Mouse (Mus musculus) embryonic facial prominence, embryonic 12.5 days (tissue): ENCODE data around the gene Llgl2. TPM values are rescaled to one million over a fixed set of nuclear protein-coding genes. Genes with fewer than 3 reads are reported as not detected.

Experiments used
- ATAC-seq: fragments of 200-750 bp; cut with Nextera tagmentation; 2 replicates; pipeline ENCODE4 v1.8.0; 2017; ENCODE audit not compliant: insufficient number of reproducible peaks, insufficient read depth, low FRiP score, low TSS enrichment
- H3K27ac ChIP-seq: fragments of 300-500 bp; sonication (generic); 2 replicates; pipeline ENCODE4 v1.5.1; 2016; ENCODE audit warnings: mild to moderate bottlenecking
- H3K27me3 ChIP-seq: fragments of 300-500 bp; sonication (generic); 2 replicates; pipeline ENCODE4 v1.6.1; 2016; ENCODE audit warnings: mild to moderate bottlenecking, moderate library complexity
- H3K36me3 ChIP-seq: fragments of 300-500 bp; sonication (generic); 2 replicates; pipeline ENCODE4 v1.6.1; 2016; ENCODE audit warnings: mild to moderate bottlenecking
- H3K4me1 ChIP-seq: fragments of 300-500 bp; sonication (generic); 2 replicates; pipeline ENCODE4 v1.6.1; 2016
- H3K4me2 ChIP-seq: fragments of 300-500 bp; sonication (generic); replicated peaks from 2 replicates; pipeline ENCODE4 v1.6.1; 2016; ENCODE audit warnings: mild to moderate bottlenecking, moderate library complexity
- H3K4me3 ChIP-seq: fragments of 300-500 bp; sonication (generic); 2 replicates; pipeline ENCODE4 v1.5.1; 2016; ENCODE audit warnings: mild to moderate bottlenecking
- H3K9ac ChIP-seq: fragments of 300-500 bp; sonication (generic); 2 replicates; pipeline ENCODE4 v1.6.1; 2016; ENCODE audit warnings: mild to moderate bottlenecking, moderate library complexity
- H3K9me3 ChIP-seq: fragments of 300-500 bp; sonication (generic); 2 replicates; pipeline ENCODE4 v1.6.1; 2016; ENCODE audit warnings: mild to moderate bottlenecking, moderate library complexity
- WGBS: fragments of 180-500 bp; shearing (Covaris S2); methylation state at CpG from one replicate; pipeline ENCODE4 v1.1.7; 2016; 5-methylcytosine and 5-hydroxymethylcytosine counted together
- polyA plus RNA-seq: library from polyadenylated mRNA; unstranded; fragments of >200 nt; fragmentation: Nextera tagmentation; extraction: Ambion mirVana; gene quantifications from 2 replicates; pipeline ENCODE4 v1.2.1, GENCODE M21; 2016

Gene Llgl2
- polyA plus RNA-seq, 1 experiment from 2014 or later: 8.8 TPM

GRCm38 (mm10) chr11:115791919-115792318 is 31.9 kb upstream of the Llgl2 start:
- ATAC-seq: no peak
- Histone ChIP-seq H3K9me3 (no peaks in the 10 kb centered on the region), H3K4me1 (no peaks in the 10 kb centered on the region), H3K4me2 (no peak overlapping the region), H3K4me3 (no peak overlapping the region), H3K27ac (no peak overlapping the region), H3K9ac (no peak overlapping the region), H3K27me3 (no peaks in the 10 kb centered on the region), H3K36me3 (peaks cover 98% of the 10 kb centered on the region)
- 95% methylated on average over 16 of the region's 16 CpGs for WGBS

DNA sequence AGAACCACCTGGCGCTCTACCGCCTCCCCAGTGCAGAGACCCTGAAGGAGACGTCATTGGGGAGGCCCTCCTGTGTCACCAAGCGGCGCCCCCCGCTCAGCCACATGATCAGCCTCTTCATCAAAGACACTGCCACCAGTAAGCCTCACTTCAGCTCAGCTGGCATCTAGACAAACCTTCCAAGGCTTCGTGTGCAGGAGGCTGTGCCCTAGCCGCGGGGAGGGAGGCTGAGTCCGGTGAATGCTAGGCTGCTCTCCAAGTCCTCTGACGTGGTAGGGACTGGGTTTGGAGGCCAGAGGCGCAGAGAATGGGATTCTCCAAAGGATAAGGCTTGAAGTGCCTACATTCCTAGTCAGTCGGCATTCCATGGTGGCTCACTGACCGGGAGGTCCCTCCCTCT is 31.5 kb upstream of the Llgl2 start:
- no peaks in the 10 kb centered on the region for H3K27me3 ChIP-seq

GRCm38 (mm10) chr11:115796898-115797297 is 27.0 kb upstream of the Llgl2 start:
- Histone ChIP-seq H3K4me3 (no peak overlapping the region), H3K36me3 (peaks cover 98% of the 10 kb centered on the region), H3K27me3 (no peaks in the 10 kb centered on the region), H3K9me3 (no peaks in the 10 kb centered on the region), H3K9ac (no peak overlapping the region), H3K27ac (no peak overlapping the region), H3K4me2 (no peak overlapping the region), H3K4me1 (no peaks in the 10 kb centered on the region)
- ATAC-seq: no peak
- 83% methylated on average over 15 of the region's 15 CpGs for WGBS

More for the DNA sequence above, 31.5 kb upstream of the Llgl2 start:
- WGBS: 91% methylated on average over 14 of the region's 14 CpGs
- H3K27ac ChIP-seq: no peak overlapping the region
- no peak overlapping the region for H3K9ac ChIP-seq
- H3K9me3 ChIP-seq: no peaks in the 10 kb centered on the region
- no peak overlapping the region for H3K4me2 ChIP-seq
- H3K4me1 ChIP-seq: no peaks in the 10 kb centered on the region
- H3K36me3 ChIP-seq: peaks cover 98% of the 10 kb centered on the region
- no peak overlapping the region for H3K4me3 ChIP-seq
- ATAC-seq: no peak

DNA sequence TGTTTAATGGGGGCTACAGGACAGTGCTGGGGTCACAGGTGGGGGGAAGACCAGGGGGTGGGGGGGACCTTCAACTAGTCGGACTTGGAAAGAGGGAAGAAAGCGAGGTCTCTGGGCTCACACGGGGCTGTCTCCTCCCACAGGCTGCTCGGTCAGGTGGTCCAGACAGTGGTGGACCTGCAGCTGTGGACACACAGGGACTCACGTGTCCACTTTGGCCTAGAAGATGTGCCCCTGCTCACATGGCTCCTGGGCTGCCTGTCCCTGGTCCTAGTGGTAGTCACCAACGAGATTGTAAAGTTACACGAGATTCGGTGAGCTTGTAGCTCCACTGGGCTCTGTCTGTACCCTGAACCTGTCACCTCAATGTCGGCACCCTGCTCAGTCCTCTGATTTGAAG is 26.2 kb upstream of the Llgl2 start:
- H3K4me1 ChIP-seq: no peaks in the 10 kb centered on the region
- WGBS: 87% methylated on average over 9 of the region's 9 CpGs
- no peaks in the 10 kb centered on the region for H3K9me3 ChIP-seq
- no peaks in the 10 kb centered on the region for H3K27me3 ChIP-seq
- H3K4me2 ChIP-seq: no peak overlapping the region
- no peak overlapping the region for H3K27ac ChIP-seq
- peaks cover 98% of the 10 kb centered on the region for H3K36me3 ChIP-seq
- no peak for ATAC-seq
- no peak overlapping the region for H3K9ac ChIP-seq
- no peak overlapping the region for H3K4me3 ChIP-seq

- Histone ChIP-seq H3K4me1 (no peaks in the 10 kb centered on the region), H3K27me3 (no peaks in the 10 kb centered on the region), H3K9me3 (no peaks in the 10 kb centered on the region), H3K27ac (no peak overlapping the region), H3K4me2 (no peak overlapping the region), H3K9ac (no peak overlapping the region), H3K36me3 (peaks cover 91% of the 10 kb centered on the region), H3K4me3 (no peak overlapping the region)
- 89% methylated on average over 18 of the region's 18 CpGs for WGBS
- no peak for ATAC-seq
These were observed 22.9 kb upstream of the Llgl2 start for GRCm38 (mm10) chr11:115800981-115801380.

GRCm38 (mm10) chr11:115803072-115803709 is 20.7 kb upstream of the Llgl2 start:
- peaks cover 85% of the 10 kb centered on the region for H3K36me3 ChIP-seq
- H3K9ac ChIP-seq: no peak overlapping the region
- H3K4me3 ChIP-seq: no peak overlapping the region
- no peaks in the 10 kb centered on the region for H3K27me3 ChIP-seq
- peaks cover 8% of the 10 kb centered on the region for H3K4me1 ChIP-seq
- H3K9me3 ChIP-seq: no peaks in the 10 kb centered on the region
- no peak for ATAC-seq
- H3K4me2 ChIP-seq: no peak overlapping the region
- no peak overlapping the region for H3K27ac ChIP-seq
- WGBS: 94% methylated on average over 24 of the region's 24 CpGs

DNA sequence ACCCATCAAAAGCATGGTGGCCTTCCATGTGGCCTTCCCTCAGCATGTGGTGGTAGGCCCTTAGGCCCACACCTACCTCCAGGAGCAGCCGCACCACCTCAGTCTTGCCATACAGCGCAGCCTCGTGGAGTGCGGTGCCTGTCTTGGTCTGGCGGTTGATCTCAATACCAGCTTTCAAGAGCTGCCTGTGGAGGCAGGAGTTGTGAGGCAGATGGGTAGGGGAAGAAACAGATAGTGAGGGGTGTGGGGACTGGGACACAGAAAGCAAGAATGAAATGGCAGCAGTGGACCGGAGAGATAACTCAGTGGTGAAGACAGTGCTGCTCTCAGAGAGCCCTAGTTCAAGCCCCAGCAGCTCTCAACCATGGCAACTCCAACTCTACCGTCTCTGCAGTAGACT is 18.8 kb upstream of the Llgl2 start:
- H3K4me2 ChIP-seq: no peak overlapping the region
- H3K4me1 ChIP-seq: peaks cover 26% of the 10 kb centered on the region
- ATAC-seq: no peak
- H3K9me3 ChIP-seq: no peaks in the 10 kb centered on the region
- H3K4me3 ChIP-seq: no peak overlapping the region
- no peak overlapping the region for H3K9ac ChIP-seq
- peaks cover 69% of the 10 kb centered on the region for H3K36me3 ChIP-seq
- WGBS: 95% methylated on average over 7 of the region's 7 CpGs
- no peak overlapping the region for H3K27ac ChIP-seq
- H3K27me3 ChIP-seq: no peaks in the 10 kb centered on the region

- no peak overlapping the region for H3K4me3 ChIP-seq
- H3K27ac ChIP-seq: no peak overlapping the region
- peaks cover 69% of the 10 kb centered on the region for H3K36me3 ChIP-seq
- WGBS: 94% methylated on average over 10 of the region's 10 CpGs
- no peaks in the 10 kb centered on the region for H3K27me3 ChIP-seq
- H3K9ac ChIP-seq: no peak overlapping the region
- no peak overlapping the region for H3K4me2 ChIP-seq
- ATAC-seq: no peak
- no peaks in the 10 kb centered on the region for H3K9me3 ChIP-seq
- peaks cover 38% of the 10 kb centered on the region for H3K4me1 ChIP-seq
These were observed 17.7 kb upstream of the Llgl2 start for GRCm38 (mm10) chr11:115806154-115806553.

DNA sequence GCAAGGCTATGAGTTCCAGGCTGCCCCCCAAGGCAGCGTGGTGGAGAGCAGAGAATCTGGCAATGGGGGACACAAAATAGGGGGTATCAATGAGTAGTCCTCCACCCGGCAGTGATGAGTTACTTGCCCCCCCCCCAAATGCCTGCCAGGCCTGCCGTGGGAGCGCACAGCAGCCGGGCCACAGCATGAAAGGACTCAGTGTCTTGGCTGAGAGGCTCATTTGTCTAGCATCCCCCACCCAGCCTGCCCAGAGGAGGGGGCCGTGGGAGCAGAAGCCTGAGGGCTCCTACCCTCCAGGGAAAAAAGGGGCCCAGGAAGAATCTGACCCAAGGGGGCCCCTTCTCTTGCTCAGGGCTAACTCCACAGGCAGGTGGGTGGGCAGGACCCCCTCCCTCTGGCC is 16.5 kb upstream of the Llgl2 start:
- no peak overlapping the region for H3K27ac ChIP-seq
- H3K9ac ChIP-seq: no peak overlapping the region

DNA sequence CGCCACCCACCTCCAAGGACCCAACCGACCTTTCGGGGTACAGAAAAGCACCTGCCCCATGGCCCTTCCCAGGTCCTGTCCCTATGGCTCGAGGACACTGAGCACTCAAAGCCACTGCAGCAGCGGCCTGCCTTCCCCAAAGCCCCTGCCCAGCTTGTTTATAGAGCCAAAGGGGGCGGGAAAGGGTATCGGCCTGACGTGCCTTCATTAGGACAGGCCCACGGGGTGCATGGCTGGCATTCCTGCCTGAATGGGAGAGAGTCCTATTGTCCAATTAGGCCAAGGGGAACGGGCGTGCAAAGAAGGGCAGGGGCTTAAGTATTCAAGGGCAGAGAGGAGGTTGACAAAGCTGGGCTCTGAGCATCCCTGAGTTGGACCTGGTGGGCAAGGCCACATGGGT is 15.9 kb upstream of the Llgl2 start:
- H3K27me3 ChIP-seq: no peaks in the 10 kb centered on the region
- no peak overlapping the region for H3K9ac ChIP-seq
- no peak overlapping the region; the same call in 1 of the 2 replicates for H3K27ac ChIP-seq
- H3K4me3 ChIP-seq: no peak overlapping the region
- 69% methylated on average over 11 of the region's 11 CpGs for WGBS
- H3K36me3 ChIP-seq: peaks cover 57% of the 10 kb centered on the region
- 0 out of 2 replicates have a peak overlapping the region, but pooled peaks have one; percentile 5 for H3K4me2 ChIP-seq
- no peak for ATAC-seq
- no peaks in the 10 kb centered on the region for H3K9me3 ChIP-seq
- H3K4me1 ChIP-seq: peaks cover 55% of the 10 kb centered on the region

More for the DNA sequence above, 16.5 kb upstream of the Llgl2 start:
- Histone ChIP-seq H3K4me2 (no peak overlapping the region), H3K27me3 (no peaks in the 10 kb centered on the region), H3K4me1 (peaks cover 49% of the 10 kb centered on the region), H3K4me3 (no peak overlapping the region), H3K36me3 (peaks cover 64% of the 10 kb centered on the region), H3K9me3 (no peaks in the 10 kb centered on the region)
- ATAC-seq: no peak
- 59% methylated on average over 6 of the region's 6 CpGs for WGBS

DNA sequence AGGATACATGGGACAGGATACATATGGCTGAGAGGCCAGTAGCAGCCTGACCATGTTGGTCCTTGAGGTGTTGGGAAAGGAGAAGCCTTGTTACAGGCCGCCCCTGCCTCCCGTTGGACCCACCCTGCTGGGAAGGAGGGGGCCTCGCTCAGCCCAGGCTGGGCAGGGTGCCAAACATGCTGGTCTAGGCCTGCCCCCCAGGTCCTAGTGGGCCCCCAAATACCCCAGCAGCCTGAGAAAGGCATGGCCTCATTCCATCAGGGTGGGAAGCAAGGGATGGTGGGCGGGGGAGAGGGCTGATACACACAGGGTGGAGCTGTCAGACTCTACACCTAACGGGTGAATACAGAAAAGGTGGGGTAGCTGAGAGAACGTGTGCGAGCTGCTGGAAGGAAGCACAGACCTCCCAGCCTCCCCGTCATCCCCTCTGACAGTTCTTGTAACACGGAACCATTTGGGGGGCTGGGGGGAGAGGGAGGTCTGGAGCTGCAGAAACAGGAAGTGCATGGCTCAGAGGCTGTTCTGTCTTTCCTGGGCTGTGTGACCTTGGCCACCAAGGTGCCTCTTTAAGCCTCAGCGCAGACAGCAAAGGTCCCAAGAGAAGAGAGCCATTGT is 15.0 kb upstream of the Llgl2 start:
- no peaks in the 10 kb centered on the region for H3K27me3 ChIP-seq
- H3K9ac ChIP-seq: 0 out of 2 replicates have a peak overlapping the region, but pooled peaks have one; percentile 17
- H3K4me1 ChIP-seq: peaks cover 55% of the 10 kb centered on the region
- H3K36me3 ChIP-seq: peaks cover 49% of the 10 kb centered on the region
- 45% methylated on average over 10 of the region's 10 CpGs for WGBS
- H3K4me3 ChIP-seq: 0 out of 2 replicates have a peak overlapping the region, but pooled peaks have one; percentile 3
- H3K9me3 ChIP-seq: no peaks in the 10 kb centered on the region
- peak overlapping the region; percentile 25 for H3K4me2 ChIP-seq
- ATAC-seq: peak; percentile 29; the same call in 1 of the 2 replicates
- H3K27ac ChIP-seq: peak overlapping the region; percentile 70

GRCm38 (mm10) chr11:115809311-115809781 is 14.5 kb upstream of the Llgl2 start:
- peak overlapping the region; percentile 70 for H3K27ac ChIP-seq

More at GRCm38 (mm10) chr11:115809311-115809781, 14.5 kb upstream of the Llgl2 start:
- 67% methylated on average over 8 of the region's 8 CpGs for WGBS
- no peak for ATAC-seq
- Histone ChIP-seq H3K4me3 (0 out of 2 replicates have a peak overlapping the region, but pooled peaks have one; percentile 3), H3K9me3 (no peaks in the 10 kb centered on the region), H3K9ac (peak overlapping the region; percentile 17; the same call in 1 of the 2 replicates), H3K4me1 (peaks cover 57% of the 10 kb centered on the region), H3K4me2 (peak overlapping the region; percentile 25), H3K27me3 (no peaks in the 10 kb centered on the region), H3K36me3 (peaks cover 46% of the 10 kb centered on the region)
